Mouse (Mus musculus) layer of hippocampus, postnatal 14 days (tissue): ENCODE data around the gene Igflr1. TPM values are rescaled to one million over a fixed set of nuclear protein-coding genes. Genes with fewer than 3 reads are reported as not detected.

Experiments
- DNase-seq, 2 experiments: peaks; one replicate each; pipeline ENCODE4 v3.0.0; 2021 to 2022; ENCODE audit warnings: low spot score in 2 of 2, mixed read lengths in 1 of 2
- long read RNA-seq, 2 experiments: library from polyadenylated mRNA; stranded (forward); transcript quantifications; one replicate each; pipeline ENCODE4 v2.0.0; 2021
- total RNA-seq, 2 experiments: library from RNA; stranded (reverse); gene quantifications; 2 replicates each; pipeline ENCODE4 v1.2.3; 2021

The Igflr1 gene
- total RNA-seq = 1 to 10 TPM; 2.1 to 3.7 TPM
- long read RNA-seq, experiment 1, partial matches to known transcripts = 0 of 1 reads
- long read RNA-seq, experiment 1, other reads (novel, unspliced or antisense) = 0 of 1 reads
- long read RNA-seq, experiment 2 = 0 reads

GRCm38 (mm10) chr7:30564970-30565571, at the start of gene Igflr1:
Gene Igflr1, plus strand, starts transcription at chr7:30565427.
- DNase-seq = no peak

GRCm38 (mm10) chr7:30518325-30518724, 46.9 kb upstream of the Igflr1 start:
- no peak for DNase-seq

GRCm38 (mm10) chr7:30520396-30520795, 44.8 kb upstream of the Igflr1 start:
- no peak for DNase-seq

DNA sequence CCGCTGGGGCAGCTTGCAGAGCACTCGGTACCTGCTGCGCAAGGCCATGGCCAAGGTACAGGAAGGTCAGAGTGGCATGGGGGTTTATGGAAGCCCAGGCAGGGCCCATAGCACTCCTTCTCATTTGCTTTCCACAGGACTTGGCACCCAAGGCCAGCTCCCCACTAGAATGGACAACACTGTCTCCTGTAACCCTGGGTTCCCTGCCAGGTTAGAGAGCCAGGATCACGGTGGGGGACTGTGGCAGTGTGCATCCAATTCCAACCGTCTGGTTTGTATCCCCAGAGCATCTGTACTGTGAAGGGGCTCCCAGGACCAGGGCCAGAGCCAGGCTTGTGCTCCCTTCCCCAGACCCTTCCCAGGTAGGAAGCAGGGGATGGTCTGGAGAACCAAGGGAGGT, 44.4 kb upstream of the Igflr1 start:
- DNase-seq = no peak

DNA sequence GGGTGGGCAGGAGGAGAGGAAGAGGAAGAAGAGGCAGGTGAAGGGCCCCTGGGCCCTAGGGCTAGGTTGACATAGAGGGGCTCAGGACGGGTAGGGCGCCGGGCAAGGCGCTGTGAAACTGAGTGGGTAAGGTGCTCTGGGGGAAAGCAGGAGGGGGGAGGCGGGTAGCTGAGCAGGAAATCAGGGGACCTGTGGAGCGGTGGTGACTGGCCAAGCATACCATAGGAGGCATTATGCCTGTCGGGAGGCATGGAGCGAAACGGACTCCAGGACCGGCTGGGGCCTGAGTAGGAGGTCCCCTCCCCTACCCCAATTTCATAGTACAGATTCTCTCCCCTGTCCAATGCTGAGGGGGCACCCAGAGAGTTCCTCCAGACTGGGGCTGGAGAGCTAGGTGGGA, 42.4 kb upstream of the Igflr1 start:
- DNase-seq = no peak

- no peak for DNase-seq
These were observed 40.7 kb upstream of the Igflr1 start for GRCm38 (mm10) chr7:30524487-30524886.

DNA sequence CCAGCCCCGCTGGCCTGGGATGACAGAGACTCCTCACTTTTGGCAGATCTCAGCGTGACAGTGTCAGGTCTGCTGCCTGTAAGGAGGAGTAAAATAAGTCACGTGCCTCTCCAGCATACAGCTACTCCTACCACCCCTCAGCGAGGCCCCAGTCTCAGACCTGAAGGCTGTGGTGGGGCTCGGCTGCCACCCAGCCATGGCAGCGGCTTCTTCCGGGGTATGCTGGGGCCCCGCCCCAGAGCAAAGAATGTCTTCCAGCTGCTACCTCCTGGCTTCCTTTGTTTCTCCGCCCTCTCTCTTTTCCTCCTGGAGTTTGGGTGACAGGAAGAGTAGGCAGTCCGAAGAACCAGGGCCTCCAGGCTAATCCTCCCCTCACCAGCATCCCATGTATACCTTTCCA, 39.3 kb upstream of the Igflr1 start:
- DNase-seq = no peak

- no peak for DNase-seq
These were observed 38.8 kb upstream of the Igflr1 start for GRCm38 (mm10) chr7:30526399-30526798.

GRCm38 (mm10) chr7:30526981-30527380, 38.2 kb upstream of the Igflr1 start:
- DNase-seq = no peak

DNA sequence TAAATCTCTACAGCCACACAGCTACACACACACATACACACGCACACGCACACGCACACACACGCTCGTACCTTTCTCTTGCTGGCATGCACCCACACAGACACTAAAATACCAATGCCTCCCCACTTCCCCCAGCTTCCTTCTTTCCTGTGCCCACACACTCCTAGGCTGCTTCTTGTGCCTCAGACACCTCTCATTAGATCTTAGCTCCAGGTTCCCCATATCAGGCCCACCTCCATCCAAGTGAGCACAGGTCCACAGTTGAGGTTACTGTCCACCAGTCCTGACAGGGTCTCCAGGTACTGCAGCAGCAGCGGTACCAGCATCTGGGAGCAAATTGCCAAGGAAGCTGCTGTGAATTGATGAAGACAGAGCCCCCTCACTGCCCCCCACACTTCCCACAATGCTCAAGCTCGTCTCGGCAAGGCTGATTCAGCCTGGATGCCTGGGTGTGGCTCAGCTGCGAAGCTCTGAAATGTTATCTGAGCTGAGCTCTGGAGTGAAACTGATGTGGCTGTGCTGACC, 33.9 kb upstream of the Igflr1 start:
- DNase-seq = no peak

- DNase-seq = no peak
These were observed 32.3 kb upstream of the Igflr1 start for GRCm38 (mm10) chr7:30532931-30533330.

DNA sequence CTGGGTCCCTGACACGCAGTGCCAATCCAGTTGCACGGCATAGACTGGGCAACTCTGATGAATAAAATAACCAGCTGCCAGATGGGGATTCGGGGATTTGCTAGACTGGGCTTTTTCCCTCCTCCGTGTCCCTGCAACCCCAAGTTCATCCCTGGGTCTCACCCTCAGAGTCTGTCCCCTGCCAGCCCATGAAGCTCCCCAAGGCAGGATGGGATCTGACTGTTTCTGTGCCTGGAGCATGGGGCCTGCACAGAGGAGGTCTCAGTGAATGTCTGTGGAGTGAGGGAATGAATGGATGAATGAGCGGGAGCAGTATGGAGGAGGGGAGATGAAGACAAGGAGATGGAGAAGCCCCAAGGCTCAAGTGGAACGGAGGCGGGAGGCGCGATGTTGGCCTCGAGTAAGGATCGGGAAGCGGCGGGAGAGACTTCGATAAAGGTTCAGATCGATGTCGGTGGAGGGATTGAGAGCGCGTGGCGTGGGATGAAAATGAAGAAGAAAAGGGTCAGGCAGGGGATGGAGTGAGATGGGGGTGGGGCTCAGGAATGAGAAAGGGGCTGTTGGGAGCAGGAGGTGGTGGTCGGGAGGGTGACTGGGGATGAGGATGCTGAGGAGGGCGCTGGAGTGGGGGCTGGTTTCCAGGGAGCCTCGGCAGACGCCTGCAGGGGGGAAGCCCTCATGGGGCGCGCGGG, 31.1 kb upstream of the Igflr1 start:
- DNase-seq = peak in 1 of 2 experiments; percentile 36

DNA sequence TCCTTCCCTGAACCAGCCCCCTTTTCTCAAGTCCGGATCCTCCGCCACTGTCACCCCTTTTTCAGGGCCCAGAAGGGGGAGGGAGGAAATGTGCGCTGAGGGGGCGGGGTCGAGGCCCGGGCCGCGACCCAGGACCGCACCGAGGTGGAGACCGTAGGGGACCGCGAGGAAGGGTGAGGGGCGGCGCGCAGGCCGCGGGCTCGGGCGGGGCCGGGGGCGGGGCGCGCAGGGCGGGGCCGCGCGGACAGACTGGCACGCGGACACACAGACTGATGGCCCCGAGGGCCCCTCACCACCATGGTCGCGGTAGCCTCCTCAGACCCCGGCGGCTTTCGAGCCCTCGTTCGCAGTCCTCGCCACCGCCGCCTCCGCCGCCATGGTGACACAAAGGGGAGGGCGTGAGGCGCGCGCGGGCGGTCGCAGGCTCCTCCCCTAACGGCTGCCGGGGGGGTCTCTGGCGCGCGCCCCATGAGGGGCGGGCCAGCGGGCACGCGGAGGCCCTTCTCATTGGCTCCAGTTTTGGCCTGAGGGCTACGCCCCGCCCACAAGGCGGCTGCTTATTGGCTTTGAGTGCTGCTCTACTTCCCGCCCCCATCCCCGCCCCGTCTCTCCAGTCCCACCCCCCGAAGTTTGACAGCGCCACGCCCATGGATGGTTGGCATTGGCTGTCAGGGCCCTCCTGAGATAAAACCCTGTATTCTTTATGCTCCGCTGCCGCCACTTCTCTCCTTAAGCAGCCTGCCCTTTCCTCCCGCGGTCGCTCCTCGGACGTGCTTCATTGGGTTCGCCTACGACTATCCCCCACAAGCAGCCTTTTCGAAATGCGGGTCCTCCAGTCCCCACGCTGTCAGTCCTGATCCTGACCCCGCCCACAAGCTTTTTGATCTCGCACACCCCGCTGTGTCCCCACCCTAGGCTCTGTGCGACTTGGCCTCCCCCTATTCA, 30.3 kb upstream of the Igflr1 start, which contains the start of gene Arhgap33:
Arhgap33 (minus strand) TSS at position 428 of the 945 bp plus-strand sequence.
- peak; percentile 95 to 98 for DNase-seq

DNA sequence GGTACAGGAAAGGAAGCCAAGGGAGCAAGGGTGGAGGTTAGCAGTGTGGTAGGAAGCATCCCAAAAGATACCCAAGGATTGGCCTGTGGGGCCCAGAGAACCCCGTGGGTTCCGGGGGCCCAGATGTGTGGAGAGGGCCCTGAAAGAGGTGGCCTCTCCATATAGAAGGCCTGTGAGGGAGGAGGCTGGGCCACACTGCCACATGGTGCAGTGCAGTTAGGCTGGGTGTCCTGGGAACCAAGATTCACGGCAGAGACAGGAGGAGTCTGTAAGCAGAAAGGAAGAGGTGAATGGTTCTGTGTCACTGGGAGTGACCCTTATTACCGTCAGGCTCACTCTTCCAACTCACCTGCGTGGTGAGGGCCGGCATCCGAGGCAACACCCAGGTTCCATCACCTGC, 24.7 kb upstream of the Igflr1 start:
- DNase-seq = no peak

DNA sequence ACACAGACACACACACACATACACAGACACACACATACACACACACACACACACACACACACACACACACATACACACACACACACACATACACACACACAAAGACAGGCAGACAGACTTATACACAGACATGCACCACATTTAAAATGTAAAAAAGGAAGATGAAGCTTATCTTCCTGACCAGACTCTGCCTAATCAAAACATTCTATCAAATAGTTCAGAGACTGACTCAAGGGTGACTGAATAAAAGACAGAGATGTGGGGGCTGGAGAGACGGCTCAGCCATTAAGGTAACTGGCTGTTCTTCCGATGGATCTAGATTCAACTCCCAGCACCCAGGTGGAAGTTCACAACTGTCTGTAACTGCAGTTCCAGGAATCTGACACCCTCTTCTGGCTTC, 20.9 kb upstream of the Igflr1 start:
- no peak for DNase-seq

- DNase-seq = no peak
These were observed 15.3 kb upstream of the Igflr1 start for GRCm38 (mm10) chr7:30549880-30550279.

GRCm38 (mm10) chr7:30550603-30551002, 14.6 kb upstream of the Igflr1 start:
- no peak for DNase-seq

DNA sequence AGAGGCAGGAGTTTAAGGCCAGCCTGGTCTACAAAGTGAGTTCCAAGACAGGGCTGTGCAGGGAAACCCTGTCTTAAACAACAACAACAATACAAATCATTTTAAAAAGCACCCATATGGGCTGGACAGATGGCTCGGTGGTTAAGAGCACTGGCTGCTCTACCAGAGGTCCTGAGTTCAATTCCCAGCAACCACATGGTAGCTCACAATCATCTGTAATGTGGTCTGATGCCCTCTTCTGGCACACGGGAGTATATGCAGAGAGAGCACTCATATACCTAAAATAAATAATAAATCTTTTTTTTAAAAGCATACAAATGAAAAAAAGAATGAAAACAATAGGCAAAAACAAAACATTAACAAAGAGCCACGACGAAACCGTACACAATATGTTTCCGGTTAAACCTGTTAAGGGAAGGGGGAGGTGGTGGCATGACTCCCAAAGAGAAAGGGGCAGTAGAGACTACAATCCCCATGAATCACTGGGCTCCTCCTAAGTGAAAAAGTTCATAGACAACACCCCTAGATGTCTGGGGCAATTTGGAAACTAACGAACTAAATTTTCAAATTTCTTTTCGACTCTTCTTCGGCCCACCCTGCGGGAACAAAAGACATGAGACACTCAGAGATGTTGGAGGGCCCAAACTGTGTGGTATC, 13.7 kb upstream of the Igflr1 start:
- DNase-seq = no peak

DNA sequence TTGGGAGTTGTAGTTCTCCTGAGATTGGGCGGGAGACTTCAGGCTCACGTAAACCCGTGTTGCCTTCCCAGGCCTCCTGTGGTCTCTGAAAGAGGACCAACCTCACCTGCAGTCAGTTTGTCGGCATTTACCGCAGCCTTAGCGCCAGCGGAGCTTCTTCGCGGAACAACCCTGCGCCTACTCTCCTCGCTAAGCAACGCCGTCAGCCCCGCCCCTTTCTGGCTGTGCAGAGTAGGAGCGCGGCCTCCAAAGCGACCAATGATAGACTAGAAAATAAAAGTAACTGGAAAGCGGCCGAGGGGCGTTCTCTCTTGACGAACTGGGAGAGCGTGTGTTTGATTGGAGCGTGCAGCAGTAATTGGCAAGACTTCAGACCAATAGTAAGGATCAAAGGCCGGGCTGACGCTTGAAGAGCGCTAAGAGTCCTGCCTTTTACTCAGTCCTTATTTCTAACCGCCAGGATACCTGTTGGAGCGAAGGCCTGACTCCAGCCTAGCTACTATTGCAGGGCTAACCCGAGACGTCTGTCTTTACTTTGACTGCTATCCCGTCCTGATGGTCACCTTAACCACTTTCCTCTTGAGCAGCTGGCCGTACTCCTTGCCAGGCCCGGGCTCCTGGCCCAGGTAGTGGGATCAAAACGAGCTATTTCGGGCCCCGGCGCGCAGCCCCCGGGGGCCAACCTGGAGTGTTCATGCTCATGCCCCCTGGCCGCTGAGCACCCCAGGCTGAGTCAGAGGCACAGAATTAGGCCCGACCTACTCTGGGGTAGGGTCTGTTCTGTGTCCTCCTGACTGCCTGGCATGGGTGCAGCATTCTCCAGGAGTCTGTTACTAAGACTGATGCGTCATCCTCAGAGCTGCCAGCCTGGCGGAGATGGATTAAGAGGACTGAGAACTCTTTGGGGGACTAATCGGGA, 12.9 kb upstream of the Igflr1 start, which contains the start of the genes Hspb6 and Proser3:
Hspb6 (plus strand) TSS at position 77 of the 919 bp plus-strand sequence.
Proser3 (minus strand) TSS at position 198 of the 919 bp plus-strand sequence.
- DNase-seq = peak; percentile 97 to 99
